Mouse (Mus musculus) lung, adult 2 months (tissue): ENCODE data around the gene Fam13c. TPM values are rescaled to one million over a fixed set of nuclear protein-coding genes. Genes with fewer than 3 reads are reported as not detected.

Source experiments
- DNase-seq: peaks from one replicate; pipeline ENCODE4 v3.0.0; 2022
- H3K4me1 ChIP-seq: fragments of 200-500 bp; 2 replicates; pipeline ENCODE4 v1.6.1; 2011; ENCODE audit warnings: low read length; ENCODE audit not compliant: control insufficient read depth, insufficient read depth
- H3K4me3 ChIP-seq: fragments of 200-500 bp; replicated peaks from 2 replicates; pipeline ENCODE3; 2011; ENCODE audit warnings: low read depth, mild to moderate bottlenecking, control low read depth, low read length; ENCODE audit errors: extremely low read depth
- CTCF ChIP-seq: fragments of 200-500 bp; IDR thresholded peaks from 2 replicates; pipeline ENCODE4 v1.5.1; 2011; ENCODE audit warnings: mild to moderate bottlenecking, low read length, control low read depth; ENCODE audit not compliant: insufficient read depth
- POLR2A ChIP-seq: fragments of 200-500 bp; IDR thresholded peaks from 2 replicates; pipeline ENCODE4 v1.6.1; 2011; ENCODE audit warnings: low read depth, mild to moderate bottlenecking, control low read depth, low read length, borderline replicate concordance; ENCODE audit errors: extremely low read depth
- WGBS: fragments of 180-500 bp; shearing (Covaris S2); methylation state at CpG from one replicate; pipeline ENCODE4 v1.1.7; 2018; 5-methylcytosine and 5-hydroxymethylcytosine counted together
- polyA plus RNA-seq: library from polyadenylated mRNA; depleted of rRNA; stranded (reverse); fragments of >200 nt; gene quantifications from 2 replicates; pipeline ENCODE4 v1.2.3, GENCODE M21; 2012

The Fam13c gene
- polyA plus RNA-seq, 1 experiment: 8.0 TPM

DNA sequence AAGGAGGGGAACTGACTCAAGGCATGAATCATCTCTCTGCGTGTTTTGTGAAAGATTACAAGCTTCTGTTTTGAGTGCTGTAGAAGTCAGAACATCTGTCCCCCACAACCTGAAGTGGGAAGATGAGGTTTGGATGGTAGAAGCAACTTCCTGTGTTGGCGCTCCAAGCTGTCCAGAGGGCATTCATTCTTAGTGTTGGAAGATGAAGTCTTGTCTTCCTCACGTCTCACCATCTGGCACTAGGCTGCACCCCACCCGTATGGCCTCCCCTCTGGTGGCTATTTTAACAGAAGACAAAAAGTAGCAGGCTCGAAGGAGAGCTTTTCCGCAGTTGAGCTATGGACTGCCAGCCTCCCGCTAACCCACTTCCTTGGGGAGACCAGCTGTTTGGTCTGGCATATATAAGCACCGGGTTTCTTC lies 15.6 kb downstream of the Fam13c start:
- DNase-seq: no peak
- no peak for TF ChIP-seq CTCF
- no peak for TF ChIP-seq POLR2A
- Histone ChIP-seq H3K4me3 (no peak overlapping the region), H3K4me1 (no peaks in the 10 kb centered on the region)
- WGBS: 75% methylated on average over 8 of the region's 8 CpGs

DNA sequence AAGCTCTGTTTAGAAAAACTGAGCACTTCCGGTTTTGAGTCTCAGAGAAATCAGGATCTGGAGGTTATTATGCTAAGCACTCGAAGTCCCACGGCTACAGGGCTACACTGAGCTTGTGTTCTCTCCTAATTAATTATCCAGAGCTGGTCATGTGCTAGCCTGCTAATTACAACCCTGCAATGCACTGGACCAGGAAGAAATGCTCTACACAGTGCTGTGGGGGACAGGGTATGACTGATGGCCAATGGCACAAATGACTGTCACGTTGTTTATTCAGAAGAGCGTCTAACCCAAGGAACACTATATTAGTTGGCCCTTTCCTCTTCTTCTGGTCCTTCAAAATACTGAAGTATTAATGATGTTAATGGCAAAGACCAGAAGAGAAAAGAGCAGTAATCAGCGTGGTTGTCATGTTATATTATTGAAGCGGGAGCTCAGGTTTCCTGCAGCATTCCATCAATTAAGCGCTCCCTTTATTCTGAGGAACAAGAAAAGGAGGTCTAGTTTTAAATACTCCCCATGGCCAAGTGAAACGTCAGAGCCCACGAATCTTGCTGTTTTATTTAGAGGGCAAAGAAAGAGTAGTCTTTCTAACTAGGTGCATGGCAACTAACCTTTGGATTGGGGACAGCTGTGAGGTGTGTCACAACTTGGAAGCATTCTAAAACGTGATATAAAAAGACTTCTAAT lies 18.4 kb downstream of the Fam13c start:
- WGBS: 77% methylated on average over 11 of the region's 11 CpGs
- no peak overlapping the region for H3K4me3 ChIP-seq
- TF ChIP-seq POLR2A: no peak
- TF ChIP-seq CTCF: no peak
- DNase-seq: no peak
- H3K4me1 ChIP-seq: no peaks in the 10 kb centered on the region

DNA sequence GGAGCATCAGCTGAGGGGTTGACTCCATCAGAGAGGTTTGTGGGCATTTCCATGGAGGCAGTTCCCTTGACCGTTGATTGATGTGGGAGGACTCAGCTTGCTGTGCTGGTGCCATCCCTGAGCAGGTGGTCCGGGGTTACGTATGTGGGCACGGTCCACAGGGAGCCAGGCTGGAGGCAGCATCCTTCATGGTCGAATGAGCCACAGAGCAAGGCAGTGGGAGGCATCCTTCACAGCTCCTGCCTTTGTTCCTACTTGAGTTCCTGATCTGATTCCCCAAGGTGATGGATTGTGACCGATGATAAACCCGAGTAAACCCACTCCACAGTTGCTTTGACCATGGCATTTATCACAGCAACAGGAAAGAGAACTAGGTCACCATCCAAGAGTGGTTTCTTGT lies 25.4 kb downstream of the Fam13c start:
- 85% methylated on average over 7 of the region's 7 CpGs for WGBS
- H3K4me3 ChIP-seq: no peak overlapping the region
- DNase-seq: no peak
- no peak for TF ChIP-seq CTCF
- TF ChIP-seq POLR2A: no peak
- no peaks in the 10 kb centered on the region for H3K4me1 ChIP-seq

DNA sequence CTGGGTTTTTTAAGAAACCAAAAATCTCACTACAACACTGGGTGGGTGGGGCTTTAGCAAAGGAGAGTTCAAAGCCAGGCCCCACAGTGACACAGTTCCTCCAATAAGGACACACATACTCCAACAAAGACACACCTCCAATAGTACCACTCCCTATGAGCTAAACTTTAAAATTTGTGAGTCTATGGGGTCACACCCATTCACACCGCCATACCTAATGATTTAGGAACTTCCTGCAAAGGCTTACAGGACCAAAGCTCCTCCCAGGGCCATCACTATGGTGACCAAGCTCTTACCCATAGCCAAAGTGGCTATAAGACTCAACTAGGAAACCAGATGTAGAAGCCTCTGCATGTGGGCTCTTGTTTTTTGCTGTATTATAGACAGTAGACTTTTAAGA lies 30.6 kb downstream of the Fam13c start:
- no peak for DNase-seq
- H3K4me3 ChIP-seq: no peak overlapping the region
- WGBS: 48% methylated on average over 1 of the region's 1 CpGs
- no peak for TF ChIP-seq POLR2A
- no peak for TF ChIP-seq CTCF
- H3K4me1 ChIP-seq: no peaks in the 10 kb centered on the region

DNA sequence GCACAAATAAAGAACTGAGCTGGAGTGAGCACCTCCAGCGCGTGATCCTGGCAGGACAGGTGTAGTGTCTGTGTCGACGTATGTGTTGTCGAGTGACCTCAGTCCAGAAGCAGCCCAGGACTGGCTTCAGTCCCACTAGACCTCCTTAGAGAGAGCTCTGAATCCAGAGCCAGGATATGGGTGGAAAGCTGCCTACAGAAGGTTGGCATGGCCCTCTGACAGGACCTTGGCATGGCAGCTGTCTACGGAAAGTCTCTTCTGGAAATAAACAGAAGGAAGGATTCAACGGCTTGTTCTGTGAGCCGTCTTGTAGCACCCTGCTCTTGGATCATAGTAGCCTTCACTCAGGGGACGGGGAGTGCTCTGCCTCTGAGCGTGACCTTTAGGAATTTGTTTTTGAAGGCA lies 37.5 kb downstream of the Fam13c start:
- 77% methylated on average over 10 of the region's 10 CpGs for WGBS
- Histone ChIP-seq H3K4me1 (no peaks in the 10 kb centered on the region), H3K4me3 (no peak overlapping the region)
- DNase-seq: no peak
- TF ChIP-seq POLR2A (no peak), CTCF (no peak)

DNA sequence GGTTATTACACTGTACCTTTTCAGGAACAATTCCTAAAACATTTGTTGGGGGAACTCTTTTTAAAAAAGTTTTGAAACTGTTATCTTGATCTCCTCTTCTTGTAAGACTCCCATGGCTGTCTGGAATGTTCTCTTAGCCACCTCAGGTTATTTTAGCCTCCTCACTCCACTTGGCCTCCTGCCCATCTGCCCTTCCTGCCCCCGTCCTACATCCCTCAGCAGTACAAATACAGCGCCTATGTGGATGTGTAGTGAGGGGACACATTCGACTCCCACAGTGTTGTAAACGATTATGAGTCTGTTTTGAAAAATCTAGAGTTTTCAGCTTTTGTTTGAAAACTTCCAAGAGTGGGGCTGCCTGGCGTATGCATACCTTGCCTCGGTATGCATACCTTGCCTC lies 43.5 kb downstream of the Fam13c start:
- 46% methylated on average over 6 of the region's 6 CpGs for whole genome bisulfite sequencing
- H3K4me3 ChIP-seq: no peak overlapping the region
- no peak for TF ChIP-seq CTCF
- TF ChIP-seq POLR2A: no peak
- H3K4me1 ChIP-seq: peaks cover 8% of the 10 kb centered on the region
- no peak for DNase-seq

DNA sequence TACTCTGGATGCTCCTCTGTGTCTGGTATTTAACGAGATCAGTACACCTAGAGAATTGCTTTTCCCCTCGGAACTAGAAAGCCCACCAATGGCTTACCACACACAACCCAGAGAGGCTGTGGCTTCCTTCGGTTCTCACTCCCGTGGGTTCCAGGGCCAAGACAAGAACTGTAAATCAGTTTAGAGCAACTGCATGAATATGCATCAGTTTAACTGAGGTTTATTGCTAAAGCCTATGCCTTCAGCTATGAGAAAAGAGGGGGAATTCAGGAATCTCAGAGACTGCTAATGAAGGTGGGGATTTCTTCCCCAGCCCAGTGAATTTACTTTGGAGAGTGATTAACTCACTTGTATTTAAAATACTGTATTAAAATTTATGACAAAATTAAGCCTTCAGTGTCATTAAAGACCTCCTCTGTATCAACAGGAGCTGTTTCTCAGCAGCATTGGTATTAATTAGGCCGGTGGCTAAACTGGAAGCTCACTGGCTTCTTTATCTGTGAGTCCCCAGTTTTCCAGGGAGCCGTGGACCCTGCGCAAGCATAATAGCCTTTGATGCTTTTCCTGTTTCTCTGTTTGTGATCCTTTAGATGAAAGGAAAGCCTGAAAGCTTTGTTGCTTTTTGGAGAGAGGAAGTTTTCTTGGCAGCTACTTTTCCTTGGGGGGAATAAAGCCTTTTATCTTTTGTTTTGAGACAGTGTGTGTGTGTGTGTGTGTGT lies 44.4 kb downstream of the Fam13c start:
- WGBS: 46% methylated on average over 7 of the region's 7 CpGs
- no peak for DNase-seq
- TF ChIP-seq POLR2A (no peak), CTCF (no peak)

DNA sequence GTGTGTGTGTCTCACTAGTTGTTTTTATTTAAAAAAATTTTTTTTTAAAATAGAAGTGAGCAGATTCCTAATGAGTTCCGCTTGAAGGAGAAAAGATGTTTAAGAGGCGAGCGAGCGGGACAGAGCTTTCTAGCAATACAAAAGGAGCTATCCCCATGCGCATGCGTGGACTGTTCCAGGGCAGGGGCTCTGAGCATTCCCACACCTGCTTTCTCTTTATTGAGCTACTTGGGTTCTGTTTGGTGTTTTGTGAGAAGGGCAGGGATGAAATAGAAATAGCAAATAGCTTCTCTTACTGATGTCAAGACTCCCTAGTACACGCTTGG lies 45.0 kb downstream of the Fam13c start:
- WGBS: 40% methylated on average over 7 of the region's 7 CpGs
- H3K4me1 ChIP-seq: peaks cover 8% of the 10 kb centered on the region
- DNase-seq: no peak
- no peak for TF ChIP-seq CTCF
- no peak for TF ChIP-seq POLR2A
- no peak overlapping the region for H3K4me3 ChIP-seq

More for the DNA sequence above, 44.4 kb downstream of the Fam13c start:
- Histone ChIP-seq H3K4me1 (peaks cover 8% of the 10 kb centered on the region), H3K4me3 (no peak overlapping the region)

DNA sequence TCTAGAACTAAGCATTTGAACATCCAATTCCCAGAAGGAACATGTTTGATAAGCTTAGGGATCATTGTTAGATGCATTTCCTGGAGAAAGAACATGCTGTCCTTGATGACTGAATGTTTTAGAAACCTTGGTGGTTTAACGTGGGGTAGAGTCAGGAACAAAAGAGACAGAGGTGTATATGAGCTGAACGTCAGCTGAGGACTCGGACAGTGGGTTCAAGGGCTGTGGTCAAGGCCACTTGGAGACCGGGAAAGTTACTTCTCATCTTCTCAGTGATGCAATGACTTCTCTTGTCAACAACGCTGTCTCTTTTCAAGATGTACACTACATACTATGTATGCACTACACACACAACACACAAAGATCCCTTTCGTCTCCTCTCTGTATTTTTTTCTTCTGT lies 46.4 kb downstream of the Fam13c start:
- WGBS: 76% methylated on average over 6 of the region's 6 CpGs
- TF ChIP-seq CTCF (no peak), POLR2A (no peak)
- Histone ChIP-seq H3K4me3 (no peak overlapping the region), H3K4me1 (peaks cover 8% of the 10 kb centered on the region)
- no peak for DNase-seq

DNA sequence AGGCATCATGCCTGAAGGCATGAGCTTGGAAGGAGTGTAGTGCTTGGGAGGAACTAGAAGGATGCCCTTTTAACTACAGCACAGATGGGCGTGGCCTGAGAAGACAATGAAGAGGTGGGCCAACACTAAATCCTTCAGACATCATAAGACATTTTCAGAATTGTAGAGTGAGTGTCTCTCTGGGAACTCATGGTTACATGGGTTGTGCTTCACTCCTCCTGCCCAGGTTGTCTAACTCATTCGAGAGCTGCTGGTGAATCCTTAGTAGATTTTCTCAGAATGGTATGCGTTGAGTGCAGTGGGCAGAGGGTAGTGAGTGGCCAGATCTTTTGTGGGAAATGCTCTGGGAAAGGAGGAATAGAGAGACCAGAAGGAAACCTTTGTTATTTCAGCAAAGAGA lies 53.6 kb downstream of the Fam13c start:
- Histone ChIP-seq H3K4me1 (no peaks in the 10 kb centered on the region; the same call in 1 of the 2 replicates), H3K4me3 (no peak overlapping the region)
- no peak for DNase-seq
- 84% methylated on average over 3 of the region's 3 CpGs for WGBS
- TF ChIP-seq CTCF (no peak), POLR2A (no peak)

DNA sequence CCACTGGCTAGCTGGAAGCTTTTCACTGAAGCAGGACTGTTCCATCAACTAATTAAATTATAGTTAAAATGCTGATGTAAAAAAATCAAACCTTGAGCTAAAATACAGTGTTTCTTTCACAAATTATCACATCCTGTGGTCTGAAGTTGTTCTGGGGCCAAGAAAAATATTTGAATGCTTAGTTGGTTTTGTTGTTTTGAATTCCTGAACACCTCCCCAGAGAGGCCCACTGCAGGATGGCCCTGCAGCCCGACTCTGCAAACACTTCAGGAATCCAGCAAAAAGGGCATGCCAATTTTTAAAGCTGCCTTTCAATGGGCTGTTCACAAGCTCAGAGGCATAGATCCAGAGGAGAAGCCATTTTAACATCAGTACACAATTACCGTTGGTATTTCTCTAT lies 54.2 kb downstream of the Fam13c start:
- TF ChIP-seq CTCF: no peak
- TF ChIP-seq POLR2A: no peak
- DNase-seq: no peak
- WGBS: 41% methylated on average over 2 of the region's 2 CpGs

More for the DNA sequence above, 54.2 kb downstream of the Fam13c start:
- H3K4me1 ChIP-seq: no peaks in the 10 kb centered on the region; the same call in 1 of the 2 replicates
- no peak overlapping the region for H3K4me3 ChIP-seq
